Mouse (Mus musculus): Measurements from ENCODE around the gene Ppdpf. TPM values are rescaled to one million over a fixed set of nuclear protein-coding genes. Genes with fewer than 3 reads are reported as not detected.
A peak's percentile ranks its signal among the peaks of the same experiment; 100 is the strongest.

Gene Ppdpf
- total RNA-seq (2021) = 10 to 100 TPM; 88.3 to 97.9 TPM

DNA sequence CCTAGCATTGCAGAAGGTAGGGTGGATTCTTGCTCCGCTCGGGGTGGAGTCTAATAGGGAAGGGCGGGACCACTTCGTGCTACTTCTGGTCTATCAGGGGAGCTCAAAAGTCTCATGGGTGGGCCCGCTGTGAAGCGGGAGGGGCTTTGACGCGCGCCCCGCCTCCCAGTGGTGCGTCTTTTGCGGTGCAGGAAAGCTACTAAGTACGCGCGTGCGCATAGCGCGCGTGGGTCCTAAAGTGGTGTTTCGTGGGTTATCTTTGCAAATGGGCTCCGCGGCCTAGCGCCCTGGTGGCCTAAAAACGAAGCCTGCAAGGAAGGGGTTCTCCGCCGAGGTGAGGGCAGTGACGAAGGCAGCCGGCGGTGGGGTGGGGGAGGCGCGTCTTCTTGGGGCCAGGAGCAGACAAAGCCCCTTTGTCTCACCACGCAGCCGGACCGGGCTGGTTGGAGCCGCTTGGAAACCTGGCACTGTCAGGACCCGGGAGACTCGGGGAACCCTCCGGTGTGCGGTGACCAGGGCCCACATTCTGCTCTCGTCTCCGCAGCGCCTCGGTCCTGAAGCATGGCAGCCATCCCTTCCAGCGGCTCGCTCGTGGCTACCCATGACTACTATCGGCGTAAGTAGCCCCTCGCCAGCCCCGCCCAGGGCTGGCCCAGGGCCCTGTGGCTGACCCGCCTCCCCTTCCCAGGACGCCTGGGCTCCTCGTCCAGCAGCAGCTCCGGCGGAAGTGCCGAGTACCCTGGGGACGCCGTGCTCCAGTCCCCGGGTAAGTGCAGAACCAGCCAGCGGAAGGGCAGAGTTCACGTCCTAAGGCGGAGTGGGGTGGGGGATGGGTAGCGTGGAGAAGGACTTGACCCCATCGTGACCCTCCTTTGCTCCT is at the start of gene Ppdpf:
Ppdpf (plus strand) TSS at position 127 of the 880 bp plus-strand sequence.
- peak; percentile 91 for DNase-seq (ENCODE audit: low spot score in 2 of 2)
- intact Hi-C loops (cut with DNase I) = loop anchor here (2.0 to 5.0 kb wide), 2 partner anchors 99 to 125 kb away; partner anchors contain the start of gene Stmn3

DNA sequence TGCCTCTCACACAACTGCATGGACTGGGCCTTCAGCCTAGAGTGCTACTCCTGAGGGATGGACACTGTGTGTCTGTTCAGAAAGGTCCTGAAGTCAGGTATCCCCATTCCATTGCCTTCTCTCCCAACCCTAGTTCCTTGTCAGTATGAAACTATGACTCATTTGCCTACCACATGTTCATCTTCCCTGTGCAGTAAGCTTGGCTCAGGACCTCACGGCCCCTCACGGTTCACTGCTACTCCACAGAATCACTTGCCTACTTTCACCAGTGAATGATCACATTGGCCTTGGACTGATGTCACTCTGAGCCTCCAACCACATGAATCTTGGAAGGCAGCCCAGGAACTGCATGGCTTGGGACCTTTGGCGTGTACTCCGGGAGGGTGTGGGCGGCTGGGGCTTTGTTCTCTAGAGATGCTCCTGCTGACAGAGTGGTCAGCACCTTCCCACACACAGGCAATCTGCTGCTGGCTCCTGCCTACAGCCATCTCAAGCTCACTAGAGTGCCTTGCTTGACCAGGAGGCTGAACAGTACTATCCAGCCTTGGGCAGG is 47.3 kb upstream of the Ppdpf start:
- no peak for DNase-seq (ENCODE audit: low spot score in 2 of 2)
- intact Hi-C loops (cut with DNase I) = no loop called here

DNA sequence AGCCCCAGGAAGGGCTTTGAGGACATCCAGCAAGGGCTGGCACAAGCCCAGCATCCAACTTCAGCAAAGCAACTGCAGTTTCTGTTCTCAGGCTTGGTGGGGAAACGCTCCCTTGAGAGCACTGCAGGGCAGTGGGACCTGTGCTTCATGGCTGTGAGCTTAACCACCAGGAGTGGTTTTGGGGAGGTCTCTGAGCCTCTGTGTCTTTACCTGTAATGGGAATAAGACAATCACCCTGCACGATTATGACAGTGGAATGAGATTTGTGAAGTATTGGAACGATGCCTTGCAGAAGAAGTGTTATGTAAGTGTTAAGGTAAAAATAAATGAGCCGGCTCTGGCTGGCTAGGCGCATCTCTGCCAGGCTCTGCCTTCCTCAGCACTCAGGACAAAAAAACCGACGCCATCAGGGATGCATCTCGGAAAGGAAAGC is 44.3 kb upstream of the Ppdpf start:
- DNase-seq (ENCODE audit: low spot score in 2 of 2) = peak; percentile 59 to 68
- intact Hi-C loops (cut with DNase I) = no loop called here

DNA sequence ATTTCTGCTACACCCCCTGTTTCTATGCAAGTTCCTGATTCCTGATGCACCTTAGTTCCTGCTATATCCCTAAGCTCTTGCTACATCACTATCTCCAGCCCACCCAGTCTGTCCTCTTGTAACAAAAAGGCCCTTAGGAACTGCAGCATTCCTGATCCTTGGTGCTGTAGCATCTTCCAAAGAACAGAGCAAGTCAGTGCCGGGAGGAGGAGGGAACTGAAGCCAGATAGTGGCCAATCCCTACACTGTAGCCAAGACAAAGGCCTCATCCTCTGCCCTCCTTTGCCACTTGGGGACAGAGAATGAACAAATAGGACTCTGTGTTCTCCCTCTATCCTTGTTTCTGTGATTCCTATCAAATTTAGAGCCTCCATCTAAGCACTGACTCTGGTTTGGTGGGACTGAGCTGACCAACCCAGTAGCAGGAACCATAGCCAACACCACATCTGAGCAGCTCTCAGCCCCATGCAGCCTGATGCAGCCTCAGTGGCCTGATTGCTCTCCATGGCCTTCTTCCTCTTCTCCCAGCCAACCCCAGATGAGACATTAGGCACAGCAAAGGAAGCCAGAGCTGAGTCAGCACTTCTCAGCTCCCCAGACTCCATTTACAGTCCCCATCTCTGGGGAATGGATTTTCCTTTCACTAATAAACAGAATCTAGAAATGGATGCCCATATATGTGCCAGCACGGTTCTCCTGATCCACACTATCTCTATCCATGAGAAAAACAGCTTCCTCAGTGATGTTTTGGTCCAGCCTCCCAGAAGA is 43.4 kb upstream of the Ppdpf start:
- DNase-seq (ENCODE audit: low spot score in 2 of 2) = peak in 1 of 2 experiments; percentile 34

DNA sequence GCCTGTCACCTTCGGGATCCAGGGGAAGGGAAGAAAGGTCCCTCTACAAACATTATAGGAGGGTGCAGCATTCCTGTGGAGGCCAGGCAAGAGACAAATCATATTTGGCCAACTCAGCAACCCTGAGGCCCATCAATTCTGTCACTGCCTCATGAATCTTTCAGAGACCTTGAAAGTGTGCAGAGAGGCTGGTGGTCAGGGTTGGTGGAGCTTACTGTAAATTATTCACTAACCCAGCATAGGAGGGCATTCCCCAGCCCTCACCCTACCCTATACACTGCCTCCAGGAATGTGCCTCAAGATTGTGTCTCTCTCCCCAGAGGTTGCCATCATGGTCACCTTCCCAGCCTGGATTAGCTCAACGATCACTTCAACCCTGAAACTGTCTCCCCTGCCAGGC is 42.4 kb upstream of the Ppdpf start:
- intact Hi-C loops (cut with DNase I) = no loop called here
- peak in 1 of 2 experiments; percentile 5 for DNase-seq (ENCODE audit: low spot score in 2 of 2)

More for the DNA sequence above, 43.4 kb upstream of the Ppdpf start:
- intact Hi-C loops (cut with DNase I) = no loop called here

GRCm38 (mm10) chr2:181146976-181147545 is 40.0 kb upstream of the Ppdpf start:
- intact Hi-C loops (cut with DNase I) = no loop called here
- peak in 1 of 2 experiments; percentile 30 for DNase-seq (ENCODE audit: low spot score in 2 of 2)

DNA sequence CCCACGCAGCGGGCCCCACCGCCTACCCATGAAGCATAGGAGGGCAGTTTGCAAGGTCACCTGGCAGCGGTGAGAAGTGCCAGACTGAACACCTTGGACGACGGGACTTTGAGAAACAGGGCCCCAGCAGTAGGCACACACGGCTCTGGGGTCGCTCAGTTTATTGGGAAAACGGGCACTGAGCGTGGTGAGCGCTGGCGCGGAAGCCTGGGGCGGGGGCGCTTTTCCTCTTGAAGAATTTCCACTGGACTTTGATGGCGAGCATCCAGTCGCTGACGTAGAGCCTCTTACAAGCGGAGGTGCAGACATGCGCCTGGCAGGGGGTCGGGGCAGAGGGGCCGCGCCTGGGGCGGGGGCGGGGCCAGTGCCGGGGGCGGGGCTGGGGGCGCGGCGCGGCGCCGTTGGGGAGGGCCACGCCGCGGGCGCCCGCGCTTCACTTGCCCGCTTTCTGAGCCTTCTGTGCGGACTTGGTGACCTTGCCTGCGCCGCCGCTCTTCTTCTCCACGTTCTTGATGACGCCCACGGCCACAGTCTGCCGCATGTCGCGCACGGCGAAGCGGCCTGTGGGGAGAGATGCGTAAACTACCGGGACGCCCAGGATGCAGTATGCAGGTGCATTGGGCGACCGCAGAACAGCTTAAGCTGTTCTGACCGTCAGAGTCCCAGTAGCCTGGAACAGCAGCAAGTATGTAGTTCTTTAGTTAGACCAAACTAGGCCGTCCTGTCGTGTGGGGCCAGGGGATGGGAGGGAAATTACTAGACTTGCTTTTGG is 39.3 kb upstream of the Ppdpf start:
- intact Hi-C loops (cut with DNase I) = no loop called here
- peak; percentile 57 to 59 for DNase-seq (ENCODE audit: low spot score in 2 of 2)

DNA sequence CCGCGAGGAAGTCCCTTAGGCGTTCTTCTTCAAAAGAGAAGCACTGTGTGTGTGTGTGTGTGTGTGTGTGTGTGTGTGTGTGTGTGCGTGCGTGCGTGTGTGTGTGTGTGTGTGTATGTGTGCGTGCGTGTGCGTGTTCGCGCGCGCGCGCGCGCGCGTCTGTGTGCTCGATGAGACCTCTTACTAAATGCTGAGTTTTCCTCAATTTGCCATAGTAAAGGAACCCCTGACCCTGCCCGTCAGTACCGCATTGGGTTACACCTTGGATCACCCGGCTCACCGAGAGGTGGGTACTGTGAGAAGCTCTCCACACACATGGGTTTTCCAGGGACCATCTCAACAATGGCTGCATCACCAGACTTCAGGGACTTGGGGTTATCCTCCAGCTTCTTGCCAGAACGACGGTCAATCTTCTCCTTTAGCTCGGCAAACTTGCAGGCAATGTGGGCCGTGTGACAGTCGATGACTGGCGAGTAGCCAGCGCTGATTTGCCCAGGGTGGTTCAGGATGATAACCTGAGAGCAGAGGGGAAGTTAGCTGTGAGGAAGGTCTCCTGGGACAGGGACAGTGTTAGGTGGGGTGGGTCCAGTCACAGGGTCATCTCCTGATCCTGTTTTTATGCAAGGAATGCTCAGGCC is 38.6 kb upstream of the Ppdpf start:
- intact Hi-C loops (cut with DNase I) = no loop called here
- DNase-seq (ENCODE audit: low spot score in 2 of 2) = peak; percentile 12 to 32

DNA sequence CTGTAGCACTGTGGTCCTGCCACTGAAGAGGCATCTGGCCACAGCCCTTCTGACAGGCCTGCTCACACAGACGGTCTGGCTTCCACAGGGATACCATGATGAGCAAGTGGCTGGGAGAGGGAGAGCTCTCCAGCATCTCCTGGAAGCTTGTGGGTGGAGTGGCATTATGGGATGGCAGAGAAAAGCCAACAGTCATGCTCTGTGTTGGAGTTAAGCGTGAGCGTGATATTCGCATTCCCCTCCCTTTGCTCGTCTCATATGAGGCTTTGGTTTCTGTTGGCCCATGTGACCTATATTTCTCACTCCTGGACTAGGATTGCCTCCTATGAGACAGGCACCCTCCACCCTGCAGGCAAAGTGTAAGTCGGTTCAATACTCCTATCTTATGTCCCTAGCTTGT is 36.8 kb upstream of the Ppdpf start:
- DNase-seq (ENCODE audit: low spot score in 2 of 2) = peak; percentile 65 to 72
- intact Hi-C loops (cut with DNase I) = no loop called here

- peak; percentile 27 to 57 for DNase-seq (ENCODE audit: low spot score in 2 of 2)
Measured at GRCm38 (mm10) chr2:181152701-181153100, 34.3 kb upstream of the Ppdpf start.

GRCm38 (mm10) chr2:181153131-181153530 is 33.9 kb upstream of the Ppdpf start:
- peak in 1 of 2 experiments; percentile 9 for DNase-seq (ENCODE audit: low spot score in 2 of 2)

More at GRCm38 (mm10) chr2:181152701-181153100, 34.3 kb upstream of the Ppdpf start:
- intact Hi-C loops (cut with DNase I) = no loop called here

DNA sequence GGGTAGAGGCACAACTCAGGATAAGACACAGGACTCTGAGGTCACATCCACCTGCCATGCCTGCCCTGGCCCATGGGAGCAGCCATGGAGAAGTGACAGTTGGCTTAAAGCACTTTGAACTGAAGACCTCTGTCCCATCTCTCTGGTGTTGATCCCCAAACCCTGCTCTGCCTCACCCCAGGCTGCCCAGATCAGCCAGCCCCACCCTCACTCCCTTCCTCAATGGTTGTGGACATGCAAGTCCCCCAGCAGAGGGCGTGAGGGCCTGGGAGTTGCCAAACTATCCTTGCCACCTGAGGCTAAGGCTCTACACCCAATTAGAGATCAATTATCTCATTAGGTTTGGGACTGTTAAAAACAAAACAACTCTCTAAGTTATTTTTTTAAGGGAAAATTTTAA is 33.2 kb upstream of the Ppdpf start:
- intact Hi-C loops (cut with DNase I) = no loop called here
- no peak for DNase-seq (ENCODE audit: low spot score in 2 of 2)

More at GRCm38 (mm10) chr2:181153131-181153530, 33.9 kb upstream of the Ppdpf start:
- intact Hi-C loops (cut with DNase I) = no loop called here

GRCm38 (mm10) chr2:181154361-181154760 is 32.7 kb upstream of the Ppdpf start:
- intact Hi-C loops (cut with DNase I) = no loop called here
- DNase-seq (ENCODE audit: low spot score in 2 of 2) = no peak

GRCm38 (mm10) chr2:181154831-181155415 is 32.1 kb upstream of the Ppdpf start:
- intact Hi-C loops (cut with DNase I) = no loop called here
- DNase-seq (ENCODE audit: low spot score in 2 of 2) = no peak

GRCm38 (mm10) chr2:181155801-181156200 is 31.2 kb upstream of the Ppdpf start:
- intact Hi-C loops (cut with DNase I) = loop anchor here (2.0 kb wide), 1 partner anchor 35 kb away; no protein-coding TSS in a partner anchor
- peak; percentile 38 to 40 for DNase-seq (ENCODE audit: low spot score in 2 of 2)

- intact Hi-C loops (cut with DNase I) = loop anchor here (2.0 kb wide), 1 partner anchor 36 kb away; no protein-coding TSS in a partner anchor
- DNase-seq (ENCODE audit: low spot score in 2 of 2) = peak; percentile 90 to 94
Measured at GRCm38 (mm10) chr2:181156248-181157121, 30.6 kb upstream of the Ppdpf start, which contains the start of gene Eef1a2. Gene Eef1a2, minus strand, starts transcription at chr2:181157014.

GRCm38 (mm10) chr2:181157180-181157579 is 29.9 kb upstream of the Ppdpf start:
- intact Hi-C loops (cut with DNase I) = loop anchor here (2.0 kb wide), 1 partner anchor 36 kb away; no protein-coding TSS in a partner anchor
- DNase-seq (ENCODE audit: low spot score in 2 of 2) = no peak

Measured in left cerebral cortex, postnatal 36 days (tissue).